Mouse (Mus musculus) hematopoietic stem cell, adult 5-6 weeks (primary cell): ENCODE results near the gene Cdc14a. TPM values are rescaled to one million over a fixed set of nuclear protein-coding genes. Genes with fewer than 3 reads are reported as not detected.

Experiments used
- ATAC-seq, 2 experiments: fragments of 125-278 bp in 1 of 2; replicated peaks in 1 of 2; 2 replicates each; pipeline ENCODE4 v1.8.0; 2016 to 2017; ENCODE audit warnings: inconsistent platforms in 2 of 2, mild to moderate bottlenecking in 2 of 2, moderate number of reproducible peaks in 2 of 2, low read depth in 1 of 2, moderate TSS enrichment in 1 of 2; ENCODE audit not compliant: low FRiP score in 2 of 2, poor library complexity in 2 of 2, severe bottlenecking in 2 of 2, insufficient read depth in 1 of 2, low TSS enrichment in 1 of 2
- total RNA-seq: library from RNA; stranded (forward); fragments of 172-1452, 232-1000 nt; gene quantifications from 2 replicates; pipeline ENCODE4 v1.2.3, GENCODE M21; 2017

The Cdc14a gene
- total RNA-seq: 35.3 and 44.7 TPM in 2 replicates

DNA sequence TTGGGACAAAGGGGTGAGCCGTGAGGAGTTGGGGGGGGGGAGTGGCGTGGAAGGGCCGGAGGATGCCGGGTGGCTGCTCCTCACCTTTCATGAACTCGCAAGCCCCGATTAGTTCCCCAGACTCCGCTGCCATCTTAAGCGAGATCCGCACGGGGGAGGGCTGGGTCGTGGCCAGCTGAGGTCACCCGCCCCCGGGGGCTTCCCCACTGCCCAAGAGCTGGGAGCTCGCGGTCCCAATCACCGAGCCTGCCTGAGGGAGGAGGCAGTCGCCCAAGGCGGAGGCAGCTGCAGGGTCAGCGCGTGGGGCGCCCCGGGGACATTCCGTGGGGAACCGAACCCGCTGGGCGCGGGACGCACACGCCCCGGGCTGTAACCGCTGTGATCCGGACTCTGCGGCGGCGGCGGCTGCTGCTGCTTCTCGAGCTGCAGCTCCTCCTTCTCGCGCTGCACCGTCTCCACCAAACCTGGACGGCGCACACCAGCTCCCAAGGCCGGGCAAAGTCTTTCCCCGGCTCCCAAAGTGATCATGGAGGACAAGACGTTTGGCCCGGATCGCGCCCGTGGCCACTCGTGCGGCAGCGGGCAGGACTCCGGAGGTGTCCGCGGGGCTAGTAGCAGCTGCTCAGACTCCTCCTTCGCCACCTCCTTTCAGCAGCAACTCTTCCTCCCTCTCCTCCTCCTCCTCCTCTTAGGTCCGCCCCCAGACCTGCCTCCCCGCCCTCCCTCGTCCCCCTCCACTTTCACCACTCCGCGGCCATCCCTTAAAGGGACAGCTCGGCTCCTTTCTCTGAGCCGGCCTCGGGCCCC, at the start of gene Cdc14a:
Gene Cdc14a, minus strand, starts transcription at position 680 of the 807 bp plus-strand sequence.
- peak; percentile 70 to 72 for ATAC-seq

DNA sequence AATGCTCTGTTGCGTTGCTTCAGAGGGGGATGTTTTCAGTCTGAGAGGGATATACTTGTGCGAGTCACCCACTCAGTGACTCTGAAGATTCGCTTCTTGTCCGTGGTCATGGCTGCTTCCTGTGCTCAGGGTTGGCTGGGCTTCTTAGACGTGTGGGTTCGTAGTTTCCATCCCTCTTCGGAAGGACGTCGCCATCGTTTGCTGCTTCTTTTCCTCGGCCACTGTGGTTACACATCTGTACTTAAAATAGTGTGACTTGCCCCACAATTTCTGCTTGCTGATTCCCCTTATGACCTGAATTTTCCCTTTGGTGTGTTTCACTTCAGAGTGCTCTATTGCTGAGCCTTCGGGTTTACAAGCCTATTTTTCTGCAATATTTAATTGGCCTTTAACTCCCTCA, 41.9 kb upstream of the Cdc14a start:
- peak; percentile 59 to 74 for ATAC-seq

DNA sequence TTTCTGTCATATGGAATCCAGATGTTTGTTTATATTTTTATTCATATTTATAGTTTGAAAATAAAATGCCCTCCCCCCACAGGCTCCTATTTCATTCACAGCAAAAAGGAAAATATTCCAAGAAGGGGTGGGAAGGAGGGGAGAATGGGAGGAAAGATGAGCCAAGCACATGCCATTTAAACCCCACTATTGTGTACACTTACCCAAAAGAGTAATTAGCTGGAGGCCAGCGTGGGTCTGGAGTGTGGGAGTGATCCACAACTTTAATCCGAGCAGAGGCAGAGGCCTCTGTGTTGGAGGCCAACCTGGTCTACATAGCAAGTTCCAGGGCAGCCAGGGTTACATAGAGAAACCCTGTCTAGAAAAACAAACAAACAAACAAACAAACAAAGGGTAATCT, 40.5 kb upstream of the Cdc14a start:
- no peak for ATAC-seq

DNA sequence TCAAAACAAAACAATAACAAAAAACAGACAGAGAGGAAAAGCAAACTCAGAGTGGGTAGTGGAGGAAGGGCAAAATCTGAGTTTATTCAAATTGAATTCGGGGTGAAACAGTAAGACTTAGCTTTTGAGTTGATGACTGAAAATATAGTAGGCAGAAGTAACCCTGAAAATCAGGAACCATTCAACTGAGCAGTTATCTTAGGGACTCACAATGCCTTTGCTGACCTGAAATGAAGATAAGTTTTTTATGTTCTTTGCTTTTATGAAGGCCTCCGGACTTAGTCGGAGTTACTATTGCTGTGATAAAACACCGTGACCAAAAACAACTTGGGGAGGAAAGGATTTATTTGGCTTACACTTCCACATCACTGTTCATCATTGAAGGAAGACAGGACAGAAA, 37.2 kb upstream of the Cdc14a start:
- no peak for ATAC-seq

DNA sequence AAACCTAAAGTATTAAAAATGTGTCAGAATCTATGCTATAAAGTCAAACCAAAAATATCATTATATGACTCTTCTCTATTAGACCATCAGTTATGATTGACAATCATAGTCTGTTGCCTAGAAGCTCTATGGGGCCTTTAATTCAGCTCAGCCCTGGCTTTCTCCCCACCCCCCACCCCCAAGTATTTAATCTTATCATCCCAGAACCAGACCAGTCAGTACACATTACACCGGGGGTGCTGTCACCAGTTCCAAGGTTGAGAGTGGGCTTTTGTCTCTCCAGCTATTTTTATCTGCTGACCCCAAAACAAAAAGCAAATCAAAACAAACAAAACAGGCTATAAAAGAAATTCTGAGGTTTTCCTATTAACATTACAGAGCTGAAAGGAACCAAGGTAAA, 30.7 kb upstream of the Cdc14a start:
- ATAC-seq: no peak

DNA sequence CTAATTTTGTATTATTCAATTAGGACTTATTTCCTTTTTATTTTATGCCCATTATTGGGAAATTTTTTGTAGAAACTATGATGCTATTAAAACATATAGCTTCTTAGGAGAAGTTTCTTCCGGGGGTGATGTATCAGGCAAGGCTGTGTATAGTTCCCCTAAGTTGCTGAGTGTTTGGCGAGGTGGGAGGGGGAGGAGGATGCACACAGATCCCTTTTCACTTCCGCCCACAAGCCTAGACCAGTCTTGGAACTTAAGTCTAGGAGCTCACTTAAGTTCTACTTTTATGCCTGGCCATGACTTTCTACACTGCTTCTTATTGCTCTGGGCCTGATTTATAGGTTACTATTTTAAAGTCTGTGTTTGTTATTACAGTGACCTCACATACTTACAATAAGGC, 26.9 kb upstream of the Cdc14a start:
- ATAC-seq: peak; percentile 84 to 97

DNA sequence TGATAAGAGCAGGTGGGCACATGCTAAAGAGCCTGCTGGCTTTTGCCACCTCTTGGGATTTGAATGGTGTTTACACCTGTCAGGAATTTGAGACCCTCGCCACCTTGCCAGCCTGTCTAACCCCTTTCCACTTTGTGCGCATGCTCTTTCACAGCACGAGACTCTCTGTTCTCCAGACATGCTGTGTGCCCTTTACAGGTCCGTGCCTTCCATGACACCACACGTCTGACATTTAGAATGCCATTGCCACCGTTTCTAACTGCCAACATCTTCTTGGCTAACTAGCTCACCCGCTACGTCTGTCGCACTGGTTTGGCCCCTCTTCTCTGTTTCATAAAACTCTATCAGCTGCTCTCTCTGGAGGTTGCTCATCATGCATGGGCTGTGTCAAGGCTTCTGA, 20.5 kb upstream of the Cdc14a start:
- no peak for ATAC-seq

DNA sequence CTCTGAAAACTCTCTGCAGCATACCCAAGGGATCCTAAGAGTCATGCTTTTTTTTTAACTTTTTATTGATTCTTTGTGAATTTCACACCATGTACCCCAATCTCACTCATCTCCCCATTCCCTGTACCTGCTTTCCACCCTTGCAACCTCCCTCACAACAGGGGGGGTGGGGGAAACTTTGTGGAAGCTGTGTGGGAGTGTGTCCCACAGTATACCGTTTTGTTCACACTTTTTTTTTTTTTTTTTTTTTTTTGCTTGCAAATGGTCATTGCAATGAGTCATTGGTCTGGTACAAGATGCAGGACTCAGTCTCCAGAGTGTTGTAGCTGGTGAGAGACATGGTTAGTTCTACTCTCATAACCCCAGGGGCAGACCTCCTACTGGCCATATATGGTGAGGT, 19.0 kb upstream of the Cdc14a start:
- no peak for ATAC-seq

DNA sequence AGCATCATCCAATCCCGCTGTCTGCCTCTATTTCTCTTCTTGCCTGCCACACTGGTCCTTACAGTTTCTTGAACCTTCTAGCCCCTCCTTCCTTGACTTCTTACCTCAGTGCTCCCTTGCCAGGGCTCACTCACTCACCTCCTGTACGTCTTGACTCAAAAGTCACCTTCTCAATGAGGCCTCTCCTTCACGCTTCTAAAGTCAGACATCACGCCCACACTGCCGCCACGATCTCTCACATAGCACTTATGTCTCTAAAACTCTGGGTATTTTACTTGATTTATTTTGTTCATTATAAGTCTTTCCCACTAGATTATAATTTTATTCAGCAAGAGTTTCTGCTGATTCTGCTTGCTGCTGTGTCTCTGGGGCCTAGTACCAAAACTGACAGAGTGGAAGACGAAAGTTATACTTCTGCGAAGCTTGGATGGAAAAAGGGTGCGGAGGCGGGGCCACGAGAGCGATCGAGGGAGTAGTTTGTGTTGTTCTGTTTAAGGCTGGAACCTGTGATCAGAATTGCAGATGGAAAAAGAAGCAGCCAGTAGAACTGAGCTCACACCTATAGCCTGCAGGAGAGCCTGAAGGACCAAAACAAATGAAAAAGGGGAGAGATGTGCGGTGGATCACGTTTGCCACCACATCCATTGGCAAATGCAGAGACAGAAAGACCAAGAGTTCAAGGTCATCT, 17.8 kb upstream of the Cdc14a start:
- ATAC-seq: no peak

DNA sequence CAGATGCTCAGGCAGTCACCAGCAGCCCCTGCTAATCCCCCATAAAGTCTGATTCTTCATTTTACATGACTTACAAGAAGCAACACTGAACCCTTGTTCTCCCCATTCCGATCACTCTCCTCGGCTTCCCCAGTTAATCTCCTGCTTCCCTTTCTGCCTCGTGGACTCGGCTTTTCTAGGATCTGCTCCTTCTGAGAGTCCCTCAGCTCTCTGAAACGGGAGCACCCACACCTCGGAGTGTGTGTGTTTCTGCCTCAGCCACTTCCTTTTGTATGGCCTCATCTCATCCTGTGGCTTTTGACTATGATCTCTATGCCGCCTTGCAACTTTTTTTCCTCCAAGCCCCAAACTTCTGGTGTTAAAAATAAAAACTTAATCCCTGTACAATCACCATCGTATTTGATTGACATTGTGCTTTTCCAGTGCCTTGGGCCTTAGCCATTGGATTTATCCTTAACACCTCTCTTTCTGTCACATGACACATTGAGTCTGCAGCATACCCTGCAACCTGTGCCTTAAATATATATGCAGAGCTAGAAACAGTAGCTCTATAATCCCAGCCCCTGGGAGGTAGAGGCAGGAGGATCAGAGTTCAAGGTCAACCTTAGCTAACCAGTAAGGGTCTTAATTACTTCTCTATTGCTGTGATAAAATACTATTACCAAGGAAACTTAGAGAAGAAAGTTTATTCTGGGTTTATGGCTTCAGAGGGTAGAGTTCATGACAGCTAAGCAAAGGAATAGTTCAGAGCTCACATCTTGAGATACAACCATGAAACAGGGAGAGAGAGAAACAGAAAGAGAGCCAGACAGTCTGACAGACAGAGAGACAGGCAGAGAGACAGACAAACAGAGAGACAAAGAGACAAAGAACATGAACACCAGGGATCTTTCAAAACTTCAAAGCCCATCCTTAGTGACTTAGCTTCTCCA, 16.5 kb upstream of the Cdc14a start:
- peak; percentile 54 to 61 for ATAC-seq

DNA sequence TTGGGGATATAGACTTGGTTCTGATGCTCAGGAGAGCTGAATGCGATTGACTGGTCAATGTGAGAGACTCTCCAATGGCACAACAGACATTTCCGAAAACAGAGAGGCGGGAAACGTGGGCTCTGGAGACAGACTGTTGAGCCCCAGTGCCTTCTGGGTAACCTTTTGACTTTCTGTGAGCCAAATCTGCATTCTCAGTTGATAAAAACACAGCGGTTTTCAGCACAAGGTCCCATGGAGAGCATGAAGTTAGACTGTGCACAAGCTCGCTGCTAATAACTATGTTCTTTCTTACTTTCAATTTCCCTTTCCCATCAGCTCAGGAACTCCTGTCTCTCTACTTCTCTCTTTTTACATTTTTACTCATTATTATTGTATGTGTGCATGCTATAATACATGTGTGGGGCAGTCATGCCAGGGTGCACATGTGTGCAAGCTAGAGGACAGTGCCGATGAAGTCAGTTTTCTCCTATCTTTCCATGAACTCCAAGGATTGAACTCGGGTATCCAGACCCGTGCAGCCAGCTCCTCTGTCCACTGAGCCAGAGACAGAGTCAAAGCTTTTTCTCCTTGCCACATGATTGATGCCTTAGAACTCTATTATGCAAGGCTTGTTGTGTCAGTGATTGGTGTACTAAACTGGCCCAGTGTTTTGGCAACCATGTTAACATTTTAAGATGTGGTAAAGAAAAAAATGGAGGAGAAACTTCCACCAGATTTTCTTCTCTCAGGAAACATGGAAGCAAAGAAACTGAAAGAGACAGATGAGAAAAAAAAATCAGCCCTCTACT, 13.2 kb upstream of the Cdc14a start:
- peak; percentile 23 to 26; a peak in 2 of 4 replicates for ATAC-seq

DNA sequence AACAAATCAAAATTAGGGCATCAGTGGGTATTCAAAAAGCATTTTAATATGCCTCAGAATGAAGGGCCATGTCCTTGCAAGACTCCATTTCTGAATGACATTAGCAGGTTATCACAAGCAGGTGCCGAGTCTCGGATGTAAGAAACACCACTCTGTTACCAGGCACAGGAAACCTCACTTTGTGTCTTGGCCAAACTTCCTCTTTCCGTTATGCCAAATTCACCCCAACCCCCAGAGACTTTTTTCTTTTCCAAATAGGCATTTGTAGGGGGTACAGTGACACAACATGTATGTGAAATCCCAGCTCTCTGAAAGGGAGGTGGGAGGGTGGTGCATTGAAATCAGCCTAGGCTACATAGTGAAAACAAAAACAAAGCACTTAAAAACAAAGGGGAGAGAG, 12.3 kb upstream of the Cdc14a start:
- ATAC-seq: peak; percentile 84

DNA sequence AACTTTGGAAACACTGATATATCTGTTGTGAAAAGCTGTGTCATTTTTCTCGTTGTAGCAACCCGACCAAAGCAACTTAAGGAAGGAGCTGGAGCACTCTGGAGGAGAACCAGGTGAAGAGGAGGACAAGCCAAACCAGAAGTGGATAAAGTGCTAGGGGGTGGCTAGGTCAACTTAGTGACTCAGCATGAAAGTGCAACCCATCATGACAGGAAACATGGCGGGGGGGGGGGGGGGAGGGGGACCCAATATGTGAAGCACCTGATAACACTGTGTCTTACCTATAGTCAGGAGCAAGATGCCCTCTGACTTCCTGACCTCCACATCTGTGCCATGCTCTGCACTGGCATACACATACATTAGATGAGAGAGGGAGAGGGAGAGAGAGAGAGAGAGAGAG, 10.9 kb upstream of the Cdc14a start:
- no peak for ATAC-seq

DNA sequence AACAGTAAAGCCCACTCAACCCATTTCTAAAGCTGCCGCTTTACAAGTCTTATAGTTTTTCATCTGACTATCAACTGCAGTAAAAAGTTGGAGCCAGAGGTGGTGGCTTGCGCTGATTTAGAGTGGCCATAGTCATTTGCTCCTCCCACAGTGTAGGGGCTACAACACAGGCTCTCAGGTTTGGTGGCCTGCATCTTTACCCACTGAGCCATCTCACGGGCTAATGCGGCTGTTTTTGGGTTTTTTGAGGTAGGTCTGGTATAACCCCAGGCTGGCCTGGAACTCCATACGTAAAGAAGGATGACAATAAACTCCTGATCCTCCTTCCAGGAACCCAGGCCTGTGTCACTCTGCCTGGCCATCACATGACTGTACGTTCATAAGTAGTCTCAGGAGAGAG, 2.1 kb upstream of the Cdc14a start:
- no peak for ATAC-seq

DNA sequence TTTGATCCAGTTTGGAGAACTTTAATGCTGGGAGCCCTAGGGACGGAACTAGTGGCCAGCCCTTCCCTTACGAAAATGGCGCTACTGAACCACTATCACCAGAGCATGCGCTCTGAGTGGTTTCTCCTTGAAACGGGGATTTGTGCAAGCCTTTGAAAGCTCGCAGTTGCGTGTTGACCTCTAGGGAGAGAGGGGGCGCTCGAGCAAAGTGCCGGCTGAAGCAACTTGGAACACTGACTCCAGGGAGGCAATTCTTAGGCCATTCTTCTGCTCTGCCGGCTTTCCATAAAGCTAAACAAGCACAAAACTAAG, 1.1 kb upstream of the Cdc14a start:
- ATAC-seq: peak; percentile 74 to 82

DNA sequence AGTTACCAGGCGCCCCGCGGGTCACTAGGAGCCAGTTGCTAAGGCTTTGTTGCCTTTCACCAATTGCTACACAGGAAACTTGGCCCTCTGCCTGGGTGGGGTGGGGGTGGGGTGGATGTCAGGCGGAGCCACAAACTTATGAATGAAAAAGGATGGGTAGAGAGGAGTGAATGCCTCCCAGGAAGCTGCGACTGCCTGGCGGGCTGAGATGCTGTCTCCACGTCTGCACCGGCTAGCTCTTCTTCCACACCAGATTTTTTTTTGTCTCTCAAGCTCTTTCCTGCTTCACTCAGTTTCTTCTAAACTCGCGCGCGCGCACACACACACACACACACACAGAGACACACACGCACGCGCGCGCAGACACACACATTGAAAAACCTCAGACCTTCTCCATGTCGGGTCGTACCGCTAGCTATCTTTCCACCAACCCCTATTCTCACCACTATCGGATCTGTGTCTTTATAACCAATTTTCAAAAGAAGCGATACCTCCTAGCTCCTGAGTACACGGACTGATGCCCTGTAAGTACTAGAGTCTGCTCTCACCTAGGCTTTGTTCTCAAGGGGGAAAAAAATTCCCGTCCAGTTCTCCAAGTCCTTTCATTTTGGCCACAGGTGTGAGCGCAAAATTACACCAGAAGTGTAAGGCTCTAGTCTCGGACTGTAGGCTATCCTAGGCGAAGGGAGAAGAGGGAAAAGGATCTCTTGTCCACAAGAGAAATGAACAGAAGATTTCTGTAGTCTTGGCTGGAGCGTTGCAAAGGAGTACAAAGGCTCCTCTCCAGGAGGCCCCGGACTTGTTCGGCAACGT, 534 bp upstream of the Cdc14a start:
- ATAC-seq: peak in 1 of 2 experiments; percentile 3; a peak in 1 of 4 replicates
